Mouse (Mus musculus) stomach, postnatal 0 days (tissue): Measurements from ENCODE around the gene Radil. TPM values are rescaled to one million over a fixed set of nuclear protein-coding genes. Genes with fewer than 3 reads are reported as not detected.

Experiments used
- ATAC-seq: fragments of 200-750 bp; cut with Nextera tagmentation; 2 replicates; pipeline ENCODE4 v1.8.0; 2017; ENCODE audit not compliant: low FRiP score, low TSS enrichment
- DNase-seq: peaks from one replicate; pipeline ENCODE4 v3.0.0-alpha.2; 2016; ENCODE audit warnings: low spot score
- H3K27ac ChIP-seq: fragments of 300-500 bp; sonication (generic); replicated peaks from 2 replicates; pipeline ENCODE4 v1.5.1; 2014; ENCODE audit warnings: mild to moderate bottlenecking, control low read depth
- H3K27me3 ChIP-seq: fragments of 300-500 bp; sonication (generic); 2 replicates; pipeline ENCODE4 v1.6.1; 2014; ENCODE audit warnings: low read length; ENCODE audit not compliant: control insufficient read depth, insufficient read depth
- H3K36me3 ChIP-seq: fragments of 300-500 bp; sonication (generic); 2 replicates; pipeline ENCODE4 v1.6.1; 2014; ENCODE audit warnings: low read length, mixed read lengths; ENCODE audit not compliant: control insufficient read depth, insufficient read depth
- H3K4me1 ChIP-seq: fragments of 300-500 bp; sonication (generic); replicated peaks from 2 replicates; pipeline ENCODE4 v1.6.1; 2014; ENCODE audit warnings: antibody characterized with exemption; ENCODE audit not compliant: control insufficient read depth, insufficient read depth
- H3K4me2 ChIP-seq: fragments of 300-500 bp; sonication (generic); replicated peaks from 2 replicates; pipeline ENCODE4 v1.6.1; 2014; ENCODE audit warnings: low read depth, mild to moderate bottlenecking, control low read depth, moderate library complexity
- H3K4me3 ChIP-seq: fragments of 300-500 bp; sonication (generic); 2 replicates; pipeline ENCODE4 v1.5.1; 2014; ENCODE audit warnings: low read depth, low read length, control low read depth
- H3K9ac ChIP-seq: fragments of 300-500 bp; sonication (generic); 2 replicates; pipeline ENCODE4 v1.6.1; 2014; ENCODE audit warnings: mild to moderate bottlenecking, low read length, control low read depth, mixed read lengths
- H3K9me3 ChIP-seq: fragments of 300-500 bp; sonication (generic); 2 replicates; pipeline ENCODE4 v1.6.1; 2016; ENCODE audit warnings: low read length; ENCODE audit not compliant: control insufficient read depth
- CTCF ChIP-seq: IDR thresholded peaks from 2 replicates; pipeline ENCODE4 v1.5.1; 2016; ENCODE audit warnings: antibody characterized with exemption, low read depth, mild to moderate bottlenecking, moderate library complexity
- EP300 ChIP-seq: optimal IDR thresholded peaks from 2 replicates; pipeline ENCODE3; 2016; ENCODE audit warnings: antibody characterized with exemption
- WGBS: fragments of 180-500 bp; shearing (Covaris S2); extraction: QIAGEN DNeasy Blood & Tissue Kit; methylation state at CpG from one replicate; pipeline ENCODE4 v1.1.7; 2014; 5-methylcytosine and 5-hydroxymethylcytosine counted together
- polyA plus RNA-seq: library from polyadenylated mRNA; unstranded; fragments of >200 nt; fragmentation: Nextera tagmentation; extraction: Ambion mirVana; gene quantifications from 2 replicates; pipeline ENCODE4 v1.2.1, GENCODE M21; 2015

The Radil gene
- polyA plus RNA-seq, 1 experiment from 2014 or later = 0.36 TPM

DNA sequence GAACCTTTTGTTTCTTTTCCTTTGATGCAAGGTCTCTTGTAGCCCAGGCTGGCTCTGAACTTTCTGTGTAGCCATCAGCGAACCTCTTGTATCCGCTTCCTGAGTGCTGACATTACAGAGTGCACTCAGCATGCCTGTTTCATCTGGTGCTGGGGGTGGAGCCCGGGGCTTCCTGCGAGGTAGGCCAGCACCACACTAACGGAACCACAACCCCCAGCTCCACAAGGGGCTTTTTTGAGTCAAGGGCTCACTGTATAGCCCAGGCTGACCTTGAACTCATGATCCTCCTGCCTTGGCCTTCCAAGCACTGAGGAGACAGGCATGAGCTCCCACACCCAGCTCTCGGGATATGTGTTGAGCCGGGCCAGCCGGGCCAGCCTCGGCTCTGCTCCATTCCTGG, 100.1 kb downstream of the Radil start:
- Histone ChIP-seq H3K36me3 (peaks cover 35% of the 10 kb centered on the region), H3K4me1 (no peaks in the 10 kb centered on the region), H3K27me3 (no peaks in the 10 kb centered on the region), H3K4me2 (no peak overlapping the region), H3K9me3 (no peaks in the 10 kb centered on the region), H3K27ac (no peak overlapping the region), H3K9ac (no peak overlapping the region), H3K4me3 (no peak overlapping the region)
- ATAC-seq (no peak), DNase-seq (no peak)
- 97% methylated on average over 9 of the region's 9 CpGs for WGBS
- no peak for TF ChIP-seq EP300
- TF ChIP-seq CTCF = no peak

DNA sequence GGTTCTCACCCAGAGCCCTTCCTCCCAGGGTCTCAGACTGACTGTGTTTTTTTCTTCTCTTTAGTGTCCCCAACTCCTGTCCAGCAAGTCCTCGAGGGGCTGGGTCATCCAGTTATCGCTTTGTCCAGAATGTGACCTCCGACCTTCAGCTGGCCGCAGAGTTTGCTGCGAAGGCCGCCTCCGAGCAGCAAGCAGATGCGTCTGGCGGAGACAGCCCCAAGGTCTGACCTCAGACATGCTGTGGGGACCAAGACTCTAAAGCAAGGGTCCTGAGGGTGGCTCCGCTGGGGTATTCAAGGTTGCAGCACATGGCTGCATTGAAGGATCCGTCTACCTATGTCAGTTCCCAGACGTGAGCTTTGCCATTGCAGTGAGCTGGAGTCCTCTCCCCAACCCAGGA, 102.3 kb downstream of the Radil start:
- TF ChIP-seq EP300 = no peak
- TF ChIP-seq CTCF = no peak
- Histone ChIP-seq H3K27ac (no peak overlapping the region), H3K36me3 (peaks cover 20% of the 10 kb centered on the region), H3K9me3 (no peaks in the 10 kb centered on the region), H3K4me2 (no peak overlapping the region), H3K27me3 (no peaks in the 10 kb centered on the region), H3K4me3 (no peak overlapping the region), H3K9ac (no peak overlapping the region), H3K4me1 (peaks cover 6% of the 10 kb centered on the region)
- ATAC-seq (no peak), DNase-seq (no peak)
- WGBS = 59% methylated on average over 12 of the region's 12 CpGs

DNA sequence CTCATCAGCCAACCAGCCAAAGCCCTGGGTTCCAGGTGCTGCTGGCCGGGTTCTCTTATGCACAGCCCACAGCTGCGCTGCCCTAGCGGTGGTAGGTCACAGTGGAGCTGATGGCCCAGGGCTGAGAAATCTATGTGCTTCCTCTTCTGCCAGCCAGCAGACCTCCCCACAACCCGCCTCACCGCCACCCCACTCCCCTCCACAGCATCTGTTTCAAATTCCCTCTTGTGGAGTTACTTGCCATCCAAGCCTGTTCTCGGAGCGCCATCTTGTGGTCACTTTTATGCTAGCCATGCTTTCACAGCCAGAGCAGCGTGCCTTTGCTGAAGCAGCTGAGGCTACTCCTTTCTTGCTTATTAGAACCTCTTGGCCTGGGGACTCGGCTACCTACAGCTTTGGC, 102.8 kb downstream of the Radil start:
- Histone ChIP-seq H3K4me2 (0 out of 2 replicates have a peak overlapping the region, but pooled peaks have one; percentile 23), H3K36me3 (peaks cover 17% of the 10 kb centered on the region), H3K27ac (0 out of 2 replicates have a peak overlapping the region, but pooled peaks have one; percentile 4), H3K9ac (peak overlapping the region; percentile 35; the same call in 1 of the 2 replicates), H3K4me3 (no peak overlapping the region), H3K27me3 (no peaks in the 10 kb centered on the region), H3K9me3 (no peaks in the 10 kb centered on the region), H3K4me1 (peaks cover 8% of the 10 kb centered on the region)
- peak; percentile 93 for DNase-seq
- no peak for TF ChIP-seq EP300
- TF ChIP-seq CTCF = peak; percentile 99
- peak; percentile 37 for ATAC-seq
- 7% methylated on average over 9 of the region's 9 CpGs for WGBS

DNA sequence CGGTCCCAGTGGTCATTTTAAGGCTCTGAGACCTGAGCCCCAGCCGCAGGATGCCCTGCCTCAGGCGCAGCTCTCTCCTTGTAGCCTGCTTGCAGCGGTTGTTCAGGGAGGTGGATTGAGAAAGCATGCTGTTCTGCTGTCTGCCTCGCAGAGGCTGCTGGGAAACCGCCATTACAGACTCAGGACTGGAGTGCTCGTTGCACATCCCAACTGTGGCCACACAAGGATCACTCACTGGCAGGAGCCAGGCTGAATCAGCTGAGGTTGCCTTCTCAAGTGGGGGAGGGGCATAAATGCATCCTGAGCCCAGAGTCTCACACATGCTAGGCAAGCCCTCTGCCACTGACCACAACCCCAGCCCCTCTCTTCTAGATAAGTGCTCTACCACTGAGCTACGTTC, 105.2 kb downstream of the Radil start:
- TF ChIP-seq EP300 (no peak), CTCF (no peak)
- no peak for ATAC-seq
- no peak overlapping the region for H3K9ac ChIP-seq
- H3K27me3 ChIP-seq = no peaks in the 10 kb centered on the region
- WGBS = 61% methylated on average over 8 of the region's 8 CpGs
- no peak for DNase-seq
- H3K27ac ChIP-seq = peak overlapping the region; percentile 77; the same call in 1 of the 2 replicates
- H3K4me1 ChIP-seq = peaks cover 17% of the 10 kb centered on the region
- H3K4me2 ChIP-seq = no peak overlapping the region
- H3K36me3 ChIP-seq = peaks cover 9% of the 10 kb centered on the region
- H3K4me3 ChIP-seq = no peak overlapping the region
- H3K9me3 ChIP-seq = no peaks in the 10 kb centered on the region

DNA sequence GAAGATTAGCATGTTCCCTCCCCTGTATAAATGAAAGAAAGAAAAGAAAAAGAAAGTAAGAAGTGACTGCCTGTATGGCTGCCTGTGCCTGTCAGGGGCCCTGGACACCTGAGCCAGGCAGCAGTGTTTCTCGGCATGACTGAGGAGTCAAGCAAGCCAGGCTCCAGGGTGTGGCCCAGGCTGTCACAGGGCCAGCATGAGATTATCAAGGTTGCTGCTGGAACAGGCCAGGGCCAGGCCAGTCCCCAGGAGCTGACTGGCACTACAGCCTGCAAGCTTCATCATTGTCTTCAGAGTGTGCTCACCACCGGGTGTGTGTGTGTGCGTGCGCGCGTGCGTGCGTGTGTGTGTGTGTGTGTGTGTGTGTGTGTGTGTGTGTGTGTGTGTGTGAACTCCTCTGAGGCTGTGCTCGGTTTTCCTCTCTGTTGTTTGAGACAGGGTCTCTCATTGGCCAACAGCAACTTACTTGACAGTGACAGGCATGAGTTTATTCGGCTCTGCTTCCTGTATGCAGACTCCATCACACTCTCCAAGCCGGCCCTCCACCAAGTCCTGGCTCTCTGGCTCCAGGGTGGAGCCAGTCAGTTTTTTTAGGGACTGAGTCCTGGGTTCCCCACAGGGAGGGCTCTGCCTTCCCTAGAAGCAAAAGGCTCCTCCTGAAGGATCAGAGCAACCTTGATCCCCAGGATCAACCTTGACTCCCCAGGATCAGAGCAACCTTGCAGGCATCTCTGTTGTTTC, 105.9 kb downstream of the Radil start:
- 44% methylated on average over 11 of the region's 11 CpGs for WGBS
- Histone ChIP-seq H3K4me2 (no peak overlapping the region), H3K27me3 (no peaks in the 10 kb centered on the region), H3K4me1 (peaks cover 18% of the 10 kb centered on the region), H3K27ac (peak overlapping the region; percentile 77), H3K36me3 (0 out of 2 replicates have a peak, but pooled peaks cover 2% of the 10 kb centered on the region), H3K4me3 (no peak overlapping the region), H3K9ac (0 out of 2 replicates have a peak overlapping the region, but pooled peaks have one; percentile 31), H3K9me3 (no peaks in the 10 kb centered on the region)
- ATAC-seq (peak; percentile 55), DNase-seq (peak; percentile 86)
- TF ChIP-seq EP300 = no peak
- TF ChIP-seq CTCF = no peak

DNA sequence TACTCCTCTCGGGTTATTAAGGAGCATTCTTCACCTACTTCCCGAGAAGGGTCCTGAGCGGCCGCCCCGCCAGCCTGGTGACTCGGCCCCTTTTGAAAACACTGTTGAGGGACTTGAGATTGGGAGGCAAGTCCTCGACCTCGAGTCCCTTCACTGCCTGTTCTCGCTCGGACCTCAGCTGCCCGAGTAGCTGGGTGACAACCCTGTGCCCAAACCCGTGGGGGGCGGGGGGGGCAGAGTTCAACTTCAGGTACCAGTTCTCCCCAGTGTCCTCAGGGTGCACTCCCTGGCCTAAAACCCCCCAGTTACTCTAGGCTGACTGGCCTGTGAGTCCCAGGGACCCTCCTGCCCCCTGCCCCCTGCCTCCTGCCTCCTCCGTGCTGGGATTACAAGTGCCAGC, 106.9 kb downstream of the Radil start:
- TF ChIP-seq EP300 (no peak), CTCF (no peak)
- Histone ChIP-seq H3K9me3 (no peaks in the 10 kb centered on the region), H3K9ac (no peak overlapping the region), H3K27me3 (no peaks in the 10 kb centered on the region), H3K4me1 (peaks cover 21% of the 10 kb centered on the region), H3K4me3 (no peak overlapping the region), H3K36me3 (no peaks in the 10 kb centered on the region), H3K27ac (peak overlapping the region; percentile 63), H3K4me2 (no peak overlapping the region)
- DNase-seq = no peak
- 62% methylated on average over 14 of the region's 14 CpGs for WGBS
- ATAC-seq = no peak
